Mouse (Mus musculus): Measurements from ENCODE around the gene Nepro.

The Nepro gene

DNA sequence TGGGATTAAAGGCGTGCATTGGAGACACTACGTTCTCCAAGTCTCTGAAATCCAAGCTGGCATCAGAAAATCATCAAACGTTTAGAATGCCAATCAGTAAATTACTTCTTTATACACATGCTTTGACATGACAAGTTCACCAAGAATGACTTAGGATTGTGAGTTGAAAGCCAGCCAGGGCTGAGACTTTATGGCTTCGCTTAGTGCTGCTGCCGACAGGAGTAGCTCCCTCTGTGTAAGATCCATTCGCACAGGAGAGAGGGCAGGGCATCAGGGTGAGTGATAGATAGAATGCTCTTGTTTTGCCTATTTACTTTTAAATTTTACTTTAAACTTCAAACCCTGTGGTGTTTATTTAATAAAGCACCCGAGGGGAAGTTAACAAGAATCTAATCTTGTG lies 43.4 kb downstream of the Nepro start:
- no peak for DNase-seq (ENCODE audit: low read depth)

DNA sequence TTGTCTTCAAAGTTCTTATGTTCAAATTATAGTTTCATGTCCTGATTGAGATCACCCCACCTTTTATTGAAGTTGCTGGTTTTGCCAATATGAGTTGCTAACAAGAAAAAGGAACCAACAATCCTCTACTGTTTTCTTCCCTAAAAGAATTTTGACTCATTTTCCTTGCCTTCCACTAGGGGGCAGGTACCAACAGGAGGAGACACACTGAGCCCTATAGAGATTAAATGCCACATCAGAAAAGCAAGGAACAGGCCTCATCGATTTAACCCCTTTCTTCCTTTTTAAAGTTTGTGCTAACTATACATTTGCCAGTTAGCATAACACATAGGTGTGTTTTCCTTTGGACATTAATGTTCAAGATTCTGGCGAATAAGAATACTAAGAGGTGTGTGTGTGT lies 43.9 kb downstream of the Nepro start:
- peak; percentile 76 for DNase-seq (ENCODE audit: low read depth)

DNA sequence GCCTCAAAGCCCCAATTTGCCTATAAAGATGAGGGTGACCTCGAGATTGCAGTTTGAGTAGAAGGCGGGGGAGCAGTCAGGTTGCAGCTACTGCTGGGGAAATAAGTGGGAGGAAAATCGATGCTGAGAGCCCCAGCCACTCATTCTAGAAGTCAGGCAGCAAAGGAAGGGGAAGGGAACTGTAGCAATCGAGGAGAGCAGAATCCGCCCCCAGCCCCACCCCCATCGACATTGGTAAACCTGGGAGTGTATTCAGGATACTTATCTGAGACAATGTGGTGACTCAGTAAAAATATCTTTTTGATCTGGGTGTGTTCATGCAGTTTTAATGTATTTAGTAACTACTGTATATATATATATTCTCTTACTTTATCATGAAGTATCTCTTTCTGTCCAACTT lies 48.5 kb downstream of the Nepro start:
- DNase-seq (ENCODE audit: low read depth), result no peak

DNA sequence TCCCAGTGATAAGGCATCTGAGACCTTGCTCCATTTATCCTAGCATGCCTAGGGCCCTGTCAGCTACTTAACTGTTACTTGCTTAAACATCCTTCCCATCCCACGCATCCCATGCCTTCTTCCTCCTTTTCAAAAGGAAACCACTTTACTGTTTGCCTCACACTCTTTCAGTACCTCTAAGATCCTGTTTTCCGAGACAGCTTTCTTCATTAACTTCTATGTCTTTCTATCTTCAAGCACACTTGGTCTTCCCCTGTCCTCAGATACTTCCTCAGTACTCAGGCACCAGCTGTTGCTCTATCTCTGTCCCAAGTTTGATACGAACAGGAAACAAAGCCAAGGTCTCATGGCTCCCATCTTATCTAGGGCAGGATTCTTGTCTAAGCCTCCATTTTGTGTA lies 49.6 kb downstream of the Nepro start:
- DNase-seq (ENCODE audit: low read depth), result no peak

DNA sequence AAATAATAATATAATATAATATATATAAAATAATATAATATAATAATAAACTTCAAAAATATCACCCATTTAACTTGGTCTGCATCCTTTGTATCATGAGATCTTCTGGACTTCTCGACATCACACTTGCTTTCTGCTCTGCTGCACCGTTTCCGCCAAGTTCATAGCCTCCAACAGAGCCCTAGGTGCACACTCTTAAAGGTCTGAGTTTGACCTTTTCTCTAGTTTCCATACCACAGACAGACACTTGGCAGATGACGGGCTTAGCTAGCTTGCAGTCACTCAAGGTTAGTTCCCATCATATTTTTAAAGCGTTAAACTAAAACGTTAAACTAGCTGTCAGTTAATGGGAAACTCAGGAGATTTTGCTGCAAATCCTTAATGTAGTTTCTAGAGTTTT lies 50.1 kb downstream of the Nepro start:
- no peak for DNase-seq (ENCODE audit: low read depth)

DNA sequence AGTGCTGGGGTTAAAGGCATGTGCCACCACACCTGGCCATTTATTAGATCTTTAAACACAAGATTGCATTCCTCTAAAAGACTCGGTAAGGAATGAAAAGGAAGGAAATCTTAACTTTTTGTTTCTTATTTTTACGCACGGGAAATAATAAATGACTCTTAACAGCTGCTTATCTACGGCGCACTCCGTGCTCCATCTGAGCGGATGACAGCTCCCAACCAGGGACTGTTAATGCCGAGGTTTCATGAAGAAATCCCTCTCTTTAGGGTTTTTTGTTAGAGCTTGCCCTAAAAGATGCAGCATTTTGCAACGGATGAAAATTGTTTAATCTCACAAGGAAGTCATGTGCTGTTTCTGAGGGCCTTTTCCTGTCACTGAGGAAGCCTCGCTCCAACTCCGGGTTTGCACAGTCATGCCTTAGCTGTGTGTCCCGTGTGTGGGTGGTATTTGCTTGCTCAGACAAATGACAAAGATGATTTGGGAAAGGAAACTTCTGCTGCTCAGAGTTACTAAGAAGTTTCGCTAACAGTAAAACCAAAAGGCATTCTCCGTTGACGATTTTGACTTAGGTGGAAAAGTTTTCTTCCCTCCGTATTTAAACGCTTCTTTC lies 54.5 kb downstream of the Nepro start:
- DNase-seq (ENCODE audit: low read depth), result peak; percentile 65

DNA sequence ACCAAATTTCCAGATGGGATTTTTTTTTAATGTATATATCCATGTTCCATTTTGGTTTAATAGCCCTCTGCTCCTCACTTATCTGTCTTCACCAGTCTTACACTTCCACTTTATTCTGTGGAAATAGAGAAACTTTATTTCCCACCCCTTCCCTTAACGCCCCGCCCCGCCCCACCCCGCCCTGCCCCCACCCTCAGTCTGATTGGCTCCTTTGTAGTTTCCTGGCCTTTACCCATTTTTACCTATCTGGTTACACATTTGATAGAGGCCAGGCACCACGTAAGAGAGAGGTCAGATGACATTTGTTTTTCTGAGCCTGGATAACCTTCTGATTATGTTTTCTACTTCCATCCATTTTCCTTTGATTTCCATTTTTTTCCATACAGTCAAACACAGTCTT lies 55.4 kb downstream of the Nepro start:
- no peak for DNase-seq (ENCODE audit: low read depth)

DNA sequence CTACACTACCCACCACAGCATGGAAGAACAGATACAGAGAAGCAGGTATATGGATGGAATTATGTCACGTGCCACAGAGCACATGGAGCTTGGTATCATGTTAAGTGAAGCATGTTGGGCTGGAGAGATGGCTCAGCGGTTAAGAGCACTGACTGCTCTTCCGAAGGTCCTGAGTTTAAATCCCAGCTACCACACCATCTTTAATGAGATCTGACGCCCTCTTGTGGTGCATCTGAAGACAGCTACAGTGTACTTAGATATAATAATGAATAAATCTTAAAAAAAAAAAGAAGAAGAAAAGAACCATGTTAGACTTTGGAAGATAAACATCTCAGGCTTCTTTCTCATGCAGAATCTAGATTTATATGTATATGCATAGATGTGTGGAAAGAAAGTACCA lies 56.6 kb downstream of the Nepro start:
- DNase-seq (ENCODE audit: low read depth), result no peak
